Mouse (Mus musculus): ENCODE data around the gene Ddx19b.
"Not testable (repeated sequence)": the region's sequence is repeated elsewhere in the genome, so short reads cannot be mapped to it uniquely, and the experiment has no call there.

Gene Ddx19b

GRCm38 (mm10) chr8:110966586-110966985 lies 65.0 kb downstream of the Ddx19b start:
- in situ Hi-C loops (cut with MboI, MseI), result no loop called here

DNA sequence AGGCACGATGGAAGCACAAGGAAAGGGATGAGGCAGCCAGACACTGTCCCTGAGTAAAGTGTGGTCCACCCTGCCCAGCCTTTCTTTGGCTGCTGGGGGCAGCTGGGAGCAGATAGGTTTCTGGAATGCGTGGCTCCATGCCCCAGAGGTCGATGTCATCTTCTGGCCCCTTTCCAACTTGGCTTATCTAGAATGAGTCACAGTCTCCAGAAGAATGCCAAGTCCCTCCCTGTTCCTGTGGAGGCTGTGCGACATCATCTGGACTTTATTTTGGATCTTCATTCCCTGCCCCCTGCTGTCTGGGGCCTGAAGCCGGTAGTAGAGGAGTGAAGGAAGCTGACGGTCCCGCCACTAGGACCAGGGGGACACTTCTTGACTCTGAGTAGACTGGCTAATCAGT lies 66.0 kb downstream of the Ddx19b start:
- in situ Hi-C loops (cut with MboI, MseI), result no loop called here

- in situ Hi-C loops (cut with MboI, MseI), result no loop called here
Measured at GRCm38 (mm10) chr8:110964666-110965065, 66.9 kb downstream of the Ddx19b start.

DNA sequence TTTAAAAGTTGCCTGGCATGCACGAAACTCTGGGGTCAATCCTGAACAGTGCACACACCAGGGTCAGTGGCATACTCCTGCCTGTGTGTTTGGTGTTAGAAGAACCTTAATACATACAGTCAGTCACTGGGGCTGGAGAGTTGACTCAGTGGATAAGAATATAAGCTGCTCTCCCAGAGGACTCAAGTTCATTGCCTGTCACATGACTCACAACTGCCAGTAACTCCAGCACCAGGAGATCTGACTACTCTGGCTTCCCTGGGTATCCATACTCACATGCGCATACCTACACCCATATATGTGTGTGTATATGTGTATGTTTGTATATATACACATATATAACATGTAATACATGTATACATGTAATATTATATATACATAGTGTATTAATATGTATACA lies 68.5 kb downstream of the Ddx19b start:
- in situ Hi-C loops (cut with MboI, MseI), result no loop called here

DNA sequence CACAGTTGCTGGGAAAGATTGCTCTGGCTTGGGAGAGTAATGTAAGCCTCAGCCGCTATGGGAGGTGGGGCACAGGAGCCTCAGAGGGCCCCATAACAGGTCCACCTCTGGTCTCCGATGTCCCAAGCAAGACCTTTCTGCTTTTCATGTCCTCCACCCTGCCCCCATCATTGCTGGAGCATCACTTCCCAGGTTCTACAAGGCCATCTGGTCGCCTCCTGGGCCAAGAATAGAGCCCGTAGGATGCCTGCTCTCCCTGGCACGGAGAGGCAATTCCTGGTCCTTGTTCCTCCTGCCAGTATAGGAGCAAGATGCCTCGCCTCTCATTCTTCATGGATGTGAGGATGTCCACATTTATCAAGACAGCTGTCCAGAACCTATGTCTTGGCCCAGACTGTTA lies 71.6 kb downstream of the Ddx19b start:
- in situ Hi-C loops (cut with MboI, MseI), result no loop called here

DNA sequence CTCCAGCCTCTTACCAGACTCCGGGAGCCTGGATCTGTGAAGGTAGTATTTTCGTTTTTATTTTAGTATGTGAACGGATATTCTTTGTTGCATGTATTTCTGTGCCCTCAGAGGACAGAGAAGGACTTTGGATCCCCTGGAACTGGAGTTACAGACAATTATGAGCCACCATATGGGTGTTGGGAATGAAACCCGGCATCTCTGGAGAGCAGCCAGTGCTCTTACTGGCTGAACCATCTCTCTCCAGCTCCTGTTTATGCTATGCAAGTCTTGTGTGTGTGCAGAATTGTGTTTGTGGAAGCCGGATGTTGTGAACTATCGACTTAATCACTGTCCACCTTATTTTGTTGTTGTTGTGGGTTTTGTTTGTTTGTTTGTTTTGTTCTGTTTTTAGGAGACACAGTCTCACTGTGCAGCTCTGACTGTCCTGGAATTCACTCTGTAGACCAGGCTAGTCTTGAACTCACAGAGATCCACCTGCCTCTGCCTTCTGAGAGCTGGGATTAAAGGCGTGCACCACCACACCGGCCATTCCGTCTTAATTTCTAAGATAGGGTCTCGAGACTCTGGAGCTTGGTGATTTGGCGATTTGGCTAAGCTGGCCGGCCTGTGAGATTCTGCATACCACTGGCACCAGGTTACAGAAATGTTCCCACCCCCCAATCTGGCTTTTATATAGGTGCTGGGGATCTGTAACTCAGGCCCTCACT lies 72.3 kb downstream of the Ddx19b start:
- in situ Hi-C loops (cut with MboI, MseI), result no loop called here

GRCm38 (mm10) chr8:110958553-110958952 lies 73.0 kb downstream of the Ddx19b start:
- in situ Hi-C loops (cut with MboI, MseI), result not testable (repeated sequence)

DNA sequence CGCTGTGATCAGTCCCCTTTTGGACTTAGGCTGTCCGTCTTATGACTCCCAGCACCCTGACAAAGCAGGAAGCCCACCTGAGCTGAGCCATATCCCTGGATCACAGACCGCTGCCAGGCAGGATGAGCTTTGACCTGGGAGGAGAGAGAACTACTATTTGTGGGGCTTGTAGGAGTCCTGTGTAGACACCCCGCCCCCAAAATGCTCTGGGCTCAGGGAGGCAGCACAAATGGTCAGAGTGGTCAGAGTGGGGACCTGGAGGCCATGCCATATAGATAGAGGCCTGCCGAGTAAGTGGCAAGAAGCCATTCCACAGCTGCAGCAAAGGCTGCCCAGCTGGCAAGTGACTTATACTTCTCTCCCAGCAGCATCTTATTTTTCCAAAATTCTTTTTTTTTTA lies 73.4 kb downstream of the Ddx19b start:
- in situ Hi-C loops (cut with MboI, MseI), result no loop called here

DNA sequence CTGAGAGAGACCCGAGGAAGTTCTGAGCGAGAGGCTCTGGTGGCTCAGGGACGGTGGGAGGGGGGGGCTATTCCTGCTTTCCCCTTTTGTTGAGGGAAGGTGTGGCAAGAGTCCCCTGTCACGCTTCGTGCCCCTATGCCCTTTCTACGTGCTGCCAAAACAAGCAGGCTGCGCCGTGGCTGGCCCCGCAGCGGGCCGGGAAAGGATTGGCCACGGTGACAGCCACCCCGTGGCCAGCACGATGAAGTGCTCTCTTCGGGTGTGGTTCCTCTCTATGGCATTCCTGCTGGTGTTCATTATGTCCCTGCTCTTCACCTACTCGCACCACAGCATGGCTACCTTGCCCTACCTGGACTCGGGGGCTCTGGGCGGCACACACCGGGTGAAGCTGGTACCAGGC lies 74.1 kb downstream of the Ddx19b start:
- in situ Hi-C loops (cut with MboI, MseI), result no loop called here

GRCm38 (mm10) chr8:110956619-110957450 lies 74.7 kb downstream of the Ddx19b start:
- in situ Hi-C loops (cut with MboI, MseI), result no loop called here

GRCm38 (mm10) chr8:110954776-110955175 lies 76.8 kb downstream of the Ddx19b start:
- in situ Hi-C loops (cut with MboI, MseI), result loop anchor here (5.0 kb wide), 1 partner anchor 42 kb away; no protein-coding TSS in a partner anchor
